Mouse (Mus musculus) myocyte (in vitro differentiated cells): Measurements from ENCODE around the gene Gm973.

Experiments
- MYOG ChIP-seq, 3 experiments: IDR thresholded peaks; one replicate each; pipeline ENCODE4 v1.6.1; 2011; ENCODE audit warnings: control low read depth in 2 of 3, low read depth in 2 of 3, mild to moderate bottlenecking in 2 of 3; ENCODE audit not compliant: insufficient read length in 2 of 3, control insufficient read depth in 1 of 3, insufficient read depth in 1 of 3
- POLR2A ChIP-seq: IDR thresholded peaks from one replicate; pipeline ENCODE4 v1.6.1; 2011; ENCODE audit warnings: low read depth, mild to moderate bottlenecking, control low read depth, moderate library complexity; ENCODE audit not compliant: insufficient read length
- SRF ChIP-seq: IDR thresholded peaks from one replicate; pipeline ENCODE4 v1.6.1; 2011; ENCODE audit warnings: low read depth; ENCODE audit not compliant: control insufficient read depth, insufficient read length

DNA sequence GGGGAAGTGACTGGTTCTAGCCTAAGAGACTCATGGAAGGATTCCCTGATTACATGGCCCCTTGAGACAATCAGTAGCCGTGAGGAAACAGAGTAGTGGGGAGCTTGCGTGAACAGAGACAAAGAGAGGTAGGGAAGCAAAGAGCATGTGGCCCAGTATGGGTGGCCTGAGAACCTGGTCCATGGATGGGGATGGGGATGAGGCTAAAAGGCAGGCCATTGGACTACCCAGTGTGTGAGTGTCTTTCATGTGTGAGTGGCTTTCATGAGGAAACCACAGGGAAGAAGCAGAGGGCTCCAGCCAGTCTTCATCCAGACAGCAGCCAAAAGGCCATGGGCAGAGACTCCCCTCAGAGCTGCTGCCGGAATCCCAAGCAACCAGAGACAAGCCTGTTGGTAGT lies 57.8 kb downstream of the Gm973 start:
- TF ChIP-seq POLR2A, result no peak
- TF ChIP-seq MYOG (IDR thresholded peaks at IDR 0.05; ENCODE audit: control insufficient read depth in 1 of 3, insufficient read depth in 1 of 3, insufficient read length in 2 of 3, low read depth in 2 of 3), result no peak
- TF ChIP-seq SRF, result no peak
